ENCODE assay signal across 21 mouse cellular contexts in genomic region chr14:111809871-111810270, GRCm38 (mm10).
DNase-seq lines count a peak whose midpoint lies in the region; ATAC-seq and TF ChIP-seq lines count a peak whose summit lies in the region.
"Had no signal": no experiment of that assay in that cellular context is flagged by ENCODE, and none has a peak within 500 bp of the region (broad histone marks: within the 10 kb centered on the region; RNA-seq: fewer than 3 reads in every experiment).

No protein-coding gene starts in this region.

- no peak for TF ChIP-seq POLR2A in lung, adult 2 months (IDR thresholded peaks at IDR 0.05; ENCODE audit: borderline replicate concordance, extremely low read depth, low read depth, low read length)
- no peak for TF ChIP-seq POLR2A in brain, embryonic 14.5 days (IDR thresholded peaks at IDR 0.05; ENCODE audit: borderline replicate concordance, extremely low read depth, insufficient read depth, insufficient read length, poor library complexity, severe bottlenecking)

- peak; percentile 23 for DNase-seq in forebrain, embryonic 14.5 days (ENCODE audit: low spot score)
- no peak for DNase-seq in forebrain, embryonic 11.5 days (ENCODE audit: low spot score)
- DNase-seq in lung, embryonic 14.5 days, result peak; percentile 5
- DNase-seq in lung, adult 2 months, result no peak
- DNase-seq in NIH3T3 (ENCODE audit: low read depth), result peak; percentile 1
- DNase-seq in brain, embryonic 14.5 days (ENCODE audit: low read depth), result peak; percentile 58
- DNase-seq: adrenal gland, adult 2 months; adrenal gland, postnatal 25 days; cerebellum, adult 11 months; cerebellum, adult 9-10 months; cerebellum, postnatal 36 days; gastrocnemius, adult 2 months; gastrocnemius, postnatal 25 days had no signal

- no peak for ATAC-seq in forebrain, embryonic 14.5 days
- no peak for ATAC-seq in forebrain, embryonic 11.5 days (replicated peaks; ENCODE audit: low FRiP score)
- no peak for ATAC-seq in lung, embryonic 14.5 days (ENCODE audit: insufficient read depth)
- ATAC-seq: inflammation-experienced regulatory T-cells, adult 6 months had no signal

- no peak overlapping the region for H3K27ac ChIP-seq in forebrain, embryonic 14.5 days (ENCODE audit: low read depth, low read length)
- H3K27ac ChIP-seq in forebrain, embryonic 11.5 days (ENCODE audit: low read depth, low read length), result no peak overlapping the region
- H3K27ac ChIP-seq in lung, embryonic 14.5 days (ENCODE audit: low read depth), result no peak overlapping the region
- H3K27ac ChIP-seq: embryonic facial prominence, embryonic 15.5 days; forebrain, embryonic 10.5 days; gastrocnemius, adult 2 months; hindbrain, embryonic 10.5 days; hindbrain, embryonic 15.5 days had no signal

- H3K36me3 ChIP-seq in forebrain, embryonic 14.5 days (ENCODE audit: control insufficient read depth, insufficient read depth, low read length), result no peaks in the 10 kb centered on the region
- H3K36me3 ChIP-seq in forebrain, embryonic 11.5 days (ENCODE audit: control insufficient read depth, insufficient read depth, low read length), result no peaks in the 10 kb centered on the region
- no peaks in the 10 kb centered on the region for H3K36me3 ChIP-seq in lung, embryonic 14.5 days (ENCODE audit: insufficient read depth)
- H3K36me3 ChIP-seq: embryonic facial prominence, embryonic 15.5 days; forebrain, embryonic 10.5 days; heart, embryonic 12.5 days; hindbrain, embryonic 10.5 days; hindbrain, embryonic 15.5 days had no signal

- H3K4me3 ChIP-seq in forebrain, embryonic 14.5 days (ENCODE audit: low read depth, low read length), result no peak overlapping the region
- H3K4me3 ChIP-seq in forebrain, embryonic 11.5 days (ENCODE audit: low read depth, low read length), result no peak overlapping the region
- no peak overlapping the region for H3K4me3 ChIP-seq in lung, embryonic 14.5 days (ENCODE audit: low read depth, low read length)
- no peak overlapping the region for H3K4me3 ChIP-seq in lung, adult 2 months (replicated peaks; ENCODE audit: extremely low read depth, low read depth, low read length)
- H3K4me3 ChIP-seq: embryonic facial prominence, embryonic 15.5 days; erythroblast, embryonic 14.5 days; forebrain, embryonic 10.5 days; gastrocnemius, adult 2 months; heart, embryonic 12.5 days; hindbrain, embryonic 10.5 days; hindbrain, embryonic 15.5 days had no signal

- no peak for TF ChIP-seq CTCF in lung, embryonic 14.5 days (IDR thresholded peaks at IDR 0.05; ENCODE audit: low read depth)
- no peak for TF ChIP-seq CTCF in lung, adult 2 months (IDR thresholded peaks at IDR 0.05; ENCODE audit: insufficient read depth, low read length)
- no peak for TF ChIP-seq CTCF in brain, embryonic 14.5 days (IDR thresholded peaks at IDR 0.05; ENCODE audit: borderline replicate concordance, extremely low read depth, insufficient read depth, insufficient read length)

- no peaks in the 10 kb centered on the region for H3K27me3 ChIP-seq in forebrain, embryonic 14.5 days (replicated peaks; ENCODE audit: control insufficient read depth, insufficient read depth, low read length)
- H3K27me3 ChIP-seq in forebrain, embryonic 11.5 days (ENCODE audit: control insufficient read depth, insufficient read depth, low read length), result no peaks in the 10 kb centered on the region
- no peaks in the 10 kb centered on the region for H3K27me3 ChIP-seq in lung, embryonic 14.5 days (ENCODE audit: insufficient read depth, low read length)
- H3K27me3 ChIP-seq: CH12.LX; embryonic facial prominence, embryonic 15.5 days; heart, embryonic 12.5 days; hindbrain, embryonic 15.5 days had no signal

- no peaks in the 10 kb centered on the region for H3K9me3 ChIP-seq in forebrain, embryonic 14.5 days (replicated peaks; ENCODE audit: control insufficient read depth, low read length)
- no peaks in the 10 kb centered on the region for H3K9me3 ChIP-seq in forebrain, embryonic 11.5 days (ENCODE audit: control insufficient read depth, low read length)
- H3K9me3 ChIP-seq in lung, embryonic 14.5 days (ENCODE audit: low read depth, low read length), result no peaks in the 10 kb centered on the region
- H3K9me3 ChIP-seq: embryonic facial prominence, embryonic 15.5 days; forebrain, embryonic 10.5 days; heart, embryonic 12.5 days; hindbrain, embryonic 10.5 days; hindbrain, embryonic 15.5 days had no signal

- 57% methylated on average over 1 of the region's 1 CpGs for WGBS in forebrain, embryonic 14.5 days
- WGBS in forebrain, embryonic 11.5 days, result 85% methylated on average over 1 of the region's 1 CpGs
- WGBS in lung, embryonic 14.5 days, result 64% methylated on average over 1 of the region's 1 CpGs
- WGBS in lung, adult 2 months, result 65% methylated on average over 1 of the region's 1 CpGs

- H3K9ac ChIP-seq in forebrain, embryonic 14.5 days (ENCODE audit: low read length), result no peak overlapping the region
- no peak overlapping the region for H3K9ac ChIP-seq in forebrain, embryonic 11.5 days (ENCODE audit: low read length)
- H3K9ac ChIP-seq in lung, embryonic 14.5 days, result no peak overlapping the region
- H3K9ac ChIP-seq: embryonic facial prominence, embryonic 15.5 days; heart, embryonic 12.5 days; hindbrain, embryonic 15.5 days had no signal

- no peaks in the 10 kb centered on the region for H3K4me1 ChIP-seq in forebrain, embryonic 14.5 days (ENCODE audit: control insufficient read depth, insufficient read depth, low read length)
- no peaks in the 10 kb centered on the region for H3K4me1 ChIP-seq in forebrain, embryonic 11.5 days (replicated peaks; ENCODE audit: control insufficient read depth, insufficient read depth, low read length)
- H3K4me1 ChIP-seq in lung, embryonic 14.5 days (ENCODE audit: insufficient read depth), result no peaks in the 10 kb centered on the region
- no peaks in the 10 kb centered on the region for H3K4me1 ChIP-seq in lung, adult 2 months (ENCODE audit: control insufficient read depth, insufficient read depth, low read length)
- H3K4me1 ChIP-seq: embryonic facial prominence, embryonic 15.5 days; forebrain, embryonic 10.5 days; hindbrain, embryonic 10.5 days; hindbrain, embryonic 15.5 days had no signal

- H3K4me2 ChIP-seq in forebrain, embryonic 14.5 days (ENCODE audit: low read length), result no peak overlapping the region
- no peak overlapping the region for H3K4me2 ChIP-seq in forebrain, embryonic 11.5 days (ENCODE audit: low read depth, low read length, severe bottlenecking)
- no peak overlapping the region for H3K4me2 ChIP-seq in lung, embryonic 14.5 days
- H3K4me2 ChIP-seq: embryonic facial prominence, embryonic 15.5 days; heart, embryonic 12.5 days; hindbrain, embryonic 15.5 days had no signal

Comparison
In these comparisons a context has a peak if more than half of its experiments do, and no peak if none do; other contexts are left out.
1. DNase-seq: peak in forebrain, embryonic 14.5 days (single experiment), lung, embryonic 14.5 days (single experiment), NIH3T3 (single experiment) and brain, embryonic 14.5 days (single experiment); none in forebrain, embryonic 11.5 days (single experiment) and lung, adult 2 months (single experiment).